8 mouse cellular contexts compared by ENCODE assay signal in the genomic region with DNA sequence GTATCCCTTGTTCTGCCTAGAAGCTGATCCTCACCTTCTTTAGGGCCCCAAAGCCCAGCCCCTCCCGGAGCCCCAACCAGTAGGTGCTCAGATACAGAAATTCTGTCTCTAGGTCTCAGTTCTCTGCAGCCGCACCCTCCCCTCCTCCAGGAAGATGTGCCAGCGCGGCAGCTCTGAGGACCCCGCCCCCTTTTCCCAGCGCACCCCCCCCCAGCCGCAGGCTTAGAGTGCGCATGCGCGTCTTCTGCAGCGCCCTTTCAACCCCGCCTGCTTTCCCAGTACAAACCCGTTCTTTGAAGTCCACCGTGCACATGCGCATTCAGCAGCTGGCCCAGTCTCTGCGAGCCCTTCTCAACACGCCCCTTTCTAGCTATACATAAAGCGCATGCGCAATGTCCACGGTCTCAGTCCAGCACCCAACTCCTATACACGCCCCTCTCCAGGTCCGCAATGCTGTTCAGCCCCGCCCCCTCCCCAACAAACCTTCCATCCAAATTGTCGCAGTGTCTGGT. TPM values are rescaled to one million over a fixed set of nuclear protein-coding genes. Genes with fewer than 3 reads are reported as not detected.
DNase-seq lines count a peak whose midpoint lies in the region; ATAC-seq and TF ChIP-seq lines count a peak whose summit lies in the region.

No protein-coding gene starts in this region.

- no peak for TF ChIP-seq CTCF in bone marrow macrophage, adult 2 months (IDR thresholded peaks at IDR 0.05; ENCODE audit: low read depth, low read length)

- peak overlapping the region; percentile 46 for H3K4me2 ChIP-seq in embryonic facial prominence, embryonic 15.5 days (replicated peaks)
- peak overlapping the region; percentile 43 for H3K4me2 ChIP-seq in kidney, embryonic 14.5 days (replicated peaks; ENCODE audit: low read depth, low read length)
- peak overlapping the region; percentile 53 for H3K4me2 ChIP-seq in limb, embryonic 14.5 days (replicated peaks; ENCODE audit: low read depth, low read length, severe bottlenecking)
- H3K4me2 ChIP-seq in midbrain, embryonic 16.5 days (ENCODE audit: low read length) = peak overlapping the region; percentile 67

- peak overlapping the region; percentile 73 for H3K4me3 ChIP-seq in bone marrow macrophage, adult 2 months (ENCODE audit: insufficient read depth, low read length)
- peak overlapping the region; percentile 51 for H3K4me3 ChIP-seq in embryonic facial prominence, embryonic 15.5 days (replicated peaks)
- peak overlapping the region; percentile 62 for H3K4me3 ChIP-seq in heart, embryonic 10.5 days
- H3K4me3 ChIP-seq in kidney, embryonic 14.5 days (ENCODE audit: low read length) = peak overlapping the region; percentile 49
- H3K4me3 ChIP-seq in limb, embryonic 14.5 days (replicated peaks; ENCODE audit: low read length) = peak overlapping the region; percentile 51
- H3K4me3 ChIP-seq in midbrain, embryonic 16.5 days (ENCODE audit: low read depth, low read length) = peak overlapping the region; percentile 52

- WGBS in embryonic facial prominence, embryonic 15.5 days = 21% methylated on average over 20 of the region's 24 CpGs
- WGBS in heart, embryonic 10.5 days = 20% methylated on average over 24 of the region's 24 CpGs
- 37% methylated on average over 24 of the region's 24 CpGs for WGBS in kidney, embryonic 14.5 days
- WGBS in limb, embryonic 14.5 days = 9% methylated on average over 21 of the region's 24 CpGs
- WGBS in midbrain, embryonic 16.5 days = 18% methylated on average over 15 of the region's 24 CpGs

- H3K36me3 ChIP-seq in embryonic facial prominence, embryonic 15.5 days = peaks cover 10% of the 10 kb centered on the region; the same call in 1 of the 2 replicates
- peaks cover 39% of the 10 kb centered on the region for H3K36me3 ChIP-seq in heart, embryonic 10.5 days
- H3K36me3 ChIP-seq in kidney, embryonic 14.5 days (ENCODE audit: control insufficient read depth, insufficient read depth, low read length) = peaks cover 31% of the 10 kb centered on the region
- H3K36me3 ChIP-seq in limb, embryonic 14.5 days (ENCODE audit: control insufficient read depth, insufficient read depth, low read length) = peaks cover 39% of the 10 kb centered on the region
- H3K36me3 ChIP-seq in midbrain, embryonic 16.5 days (ENCODE audit: control insufficient read depth, insufficient read depth, low read length) = no peaks in the 10 kb centered on the region

- peaks cover 2% of the 10 kb centered on the region; the same call in 1 of the 2 replicates for H3K27me3 ChIP-seq in embryonic facial prominence, embryonic 15.5 days
- H3K27me3 ChIP-seq in heart, embryonic 10.5 days (ENCODE audit: insufficient read depth, poor library complexity, severe bottlenecking) = no peaks in the 10 kb centered on the region
- no peaks in the 10 kb centered on the region; the same call in 1 of the 2 replicates for H3K27me3 ChIP-seq in kidney, embryonic 14.5 days (ENCODE audit: control insufficient read depth, insufficient read depth, low read length)
- no peaks in the 10 kb centered on the region for H3K27me3 ChIP-seq in limb, embryonic 14.5 days (ENCODE audit: control insufficient read depth, insufficient read depth, low read length)
- H3K27me3 ChIP-seq in midbrain, embryonic 16.5 days (ENCODE audit: control insufficient read depth, insufficient read depth, low read depth, low read length) = no peaks in the 10 kb centered on the region

- peak overlapping the region; percentile 62; the same call in 1 of the 2 replicates for H3K27ac ChIP-seq in bone marrow macrophage, adult 2 months (ENCODE audit: insufficient read depth, low read depth, low read length)
- peak overlapping the region; percentile 89 for H3K27ac ChIP-seq in embryonic facial prominence, embryonic 15.5 days (replicated peaks)
- H3K27ac ChIP-seq in heart, embryonic 10.5 days = peak overlapping the region; percentile 86
- 0 out of 2 replicates have a peak overlapping the region, but pooled peaks have one; percentile 17 for H3K27ac ChIP-seq in kidney, embryonic 14.5 days (ENCODE audit: low read depth, low read length)
- H3K27ac ChIP-seq in limb, embryonic 14.5 days (replicated peaks; ENCODE audit: low read depth, low read length) = 0 out of 2 replicates have a peak overlapping the region, but pooled peaks have one; percentile 26
- peak overlapping the region; percentile 87 for H3K27ac ChIP-seq in midbrain, embryonic 16.5 days (ENCODE audit: low read length)

- H3K9ac ChIP-seq in embryonic facial prominence, embryonic 15.5 days = peak overlapping the region; percentile 28; the same call in 1 of the 2 replicates
- H3K9ac ChIP-seq in kidney, embryonic 14.5 days (ENCODE audit: low read depth, low read length) = peak overlapping the region; percentile 53; the same call in 1 of the 2 replicates
- H3K9ac ChIP-seq in limb, embryonic 14.5 days (ENCODE audit: low read depth, low read length, severe bottlenecking) = peak overlapping the region; percentile 55
- H3K9ac ChIP-seq in midbrain, embryonic 16.5 days (ENCODE audit: low read depth, low read length) = peak overlapping the region; percentile 66

- peak; percentile 96 for DNase-seq in 416B (ENCODE audit: low read depth)
- DNase-seq in heart, embryonic 10.5 days (ENCODE audit: low spot score) = peak; percentile 96
- DNase-seq in limb, embryonic 14.5 days (ENCODE audit: low spot score) = peak; percentile 97
- peak; percentile 19 to 75 for DNase-seq in spleen, postnatal 10 days (ENCODE audit: low spot score in 2 of 2)

- no peak for TF ChIP-seq POLR2A in bone marrow macrophage, adult 2 months (IDR thresholded peaks at IDR 0.05; ENCODE audit: borderline replicate concordance, low read depth, low read length)
- TF ChIP-seq POLR2A in limb, embryonic 14.5 days (IDR thresholded peaks at IDR 0.05; ENCODE audit: borderline replicate concordance, extremely low read depth, insufficient read depth, insufficient read length) = no peak

- H3K9me3 ChIP-seq in embryonic facial prominence, embryonic 15.5 days (replicated peaks) = no peaks in the 10 kb centered on the region
- no peaks in the 10 kb centered on the region for H3K9me3 ChIP-seq in heart, embryonic 10.5 days
- no peaks in the 10 kb centered on the region for H3K9me3 ChIP-seq in kidney, embryonic 14.5 days (ENCODE audit: control insufficient read depth, low read length)
- H3K9me3 ChIP-seq in limb, embryonic 14.5 days (ENCODE audit: control insufficient read depth, low read length) = no peaks in the 10 kb centered on the region
- H3K9me3 ChIP-seq in midbrain, embryonic 16.5 days (replicated peaks; ENCODE audit: control insufficient read depth, low read length, poor library complexity, severe bottlenecking) = no peaks in the 10 kb centered on the region

- 0 out of 2 replicates have a peak, but pooled peaks cover 2% of the 10 kb centered on the region for H3K4me1 ChIP-seq in bone marrow macrophage, adult 2 months (ENCODE audit: control insufficient read depth, insufficient read depth, low read length)
- 0 out of 2 replicates have a peak, but pooled peaks cover 6% of the 10 kb centered on the region for H3K4me1 ChIP-seq in embryonic facial prominence, embryonic 15.5 days
- H3K4me1 ChIP-seq in heart, embryonic 10.5 days = 0 out of 2 replicates have a peak, but pooled peaks cover 5% of the 10 kb centered on the region
- no peaks in the 10 kb centered on the region for H3K4me1 ChIP-seq in kidney, embryonic 14.5 days (ENCODE audit: control insufficient read depth, insufficient read depth, low read length)
- no peaks in the 10 kb centered on the region for H3K4me1 ChIP-seq in limb, embryonic 14.5 days (ENCODE audit: control insufficient read depth, insufficient read depth, low read length)
- peaks cover 10% of the 10 kb centered on the region; the same call in 1 of the 2 replicates for H3K4me1 ChIP-seq in midbrain, embryonic 16.5 days (ENCODE audit: control insufficient read depth, insufficient read depth, low read length)

- peak; percentile 95 for ATAC-seq in embryonic facial prominence, embryonic 15.5 days (ENCODE audit: insufficient number of reproducible peaks, low FRiP score, low TSS enrichment, low read depth)
- peak; percentile 96 for ATAC-seq in kidney, embryonic 14.5 days (ENCODE audit: low FRiP score, low TSS enrichment)
- peak; percentile 95 for ATAC-seq in limb, embryonic 14.5 days (ENCODE audit: low FRiP score, low read depth)
- ATAC-seq in midbrain, embryonic 16.5 days = peak; percentile 96

RNA-seq across cellular contexts. Expression of a gene that starts 1.3 kb away (rescaled TPM):
- 15.7 and 17.4 TPM in 2 replicates for polyA plus RNA-seq in bone marrow macrophage, adult 2 months (2012; ENCODE audit: insufficient read depth, insufficient read length, missing spikeins)
- 614 and 651 TPM in 2 replicates for polyA plus RNA-seq in embryonic facial prominence, embryonic 15.5 days (2015; fragmentation: Nextera tagmentation; extraction: Ambion mirVana)
- 638 and 695 TPM in 2 replicates for polyA plus RNA-seq in heart, embryonic 10.5 days (2016; fragmentation: Nextera tagmentation; extraction: Ambion mirVana)
- 685 and 698 TPM in 2 replicates for polyA plus RNA-seq in kidney, embryonic 14.5 days (2014; fragmentation: Nextera tagmentation; extraction: Ambion mirVana)
- 405 and 477 TPM in 2 replicates for polyA plus RNA-seq in limb, embryonic 14.5 days (2012; rRNA removed)
- polyA plus RNA-seq in limb, embryonic 14.5 days (2014; fragmentation: Nextera tagmentation; extraction: Ambion mirVana) = 949 and 973 TPM in 2 replicates
- 438 and 474 TPM in 2 replicates for polyA plus RNA-seq in midbrain, embryonic 16.5 days (2015; fragmentation: Nextera tagmentation; extraction: Ambion mirVana)

Comparison
In these comparisons a context has a peak if more than half of its experiments do, and no peak if none do; other contexts are left out.
1. Peak in every context shown above with its lines: DNase-seq, ATAC-seq, H3K4me3 ChIP-seq and H3K27ac ChIP-seq.
2. DNase-seq: peak in every context shown above with its lines; median percentile 97 in limb, embryonic 14.5 days; 96 in 416B; 96 in heart, embryonic 10.5 days; 47 in spleen, postnatal 10 days.
3. H3K27ac ChIP-seq: peak in every context shown above with its lines; median percentile 89 in embryonic facial prominence, embryonic 15.5 days; 87 in midbrain, embryonic 16.5 days; 86 in heart, embryonic 10.5 days; 62 in bone marrow macrophage, adult 2 months; 26 in limb, embryonic 14.5 days; 17 in kidney, embryonic 14.5 days.
4. RNA of a gene that starts 1.3 kb away (polyA plus RNA-seq): 405 to 973 TPM in limb, embryonic 14.5 days, 685 to 698 TPM in kidney, embryonic 14.5 days, 638 to 695 TPM in heart, embryonic 10.5 days, 614 to 651 TPM in embryonic facial prominence, embryonic 15.5 days and 438 to 474 TPM in midbrain, embryonic 16.5 days; 15.7 to 17.4 TPM in bone marrow macrophage, adult 2 months; every median in the first group is over 10 times any median in the second.